13 mouse cellular contexts compared by ENCODE assay signal in the genomic region with DNA sequence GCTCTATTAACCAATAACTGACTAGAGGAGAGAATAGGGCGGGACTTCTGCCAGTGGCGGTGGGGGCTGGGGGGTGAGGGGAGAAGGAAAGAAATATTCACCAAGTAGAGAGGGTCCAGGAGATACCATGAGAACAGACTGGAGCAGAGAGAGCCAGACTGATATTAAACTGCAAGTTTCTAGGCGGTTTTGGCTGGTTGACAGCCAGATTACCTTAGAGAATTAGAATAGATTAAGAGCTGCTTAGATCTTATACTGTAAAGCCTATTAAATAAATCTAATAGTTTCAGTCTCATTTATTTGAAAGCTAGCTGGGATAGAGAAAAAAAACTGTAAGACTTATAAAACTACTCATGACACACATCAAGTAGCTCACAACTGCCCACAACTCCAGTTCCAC.
"Had no signal": no experiment of that assay in that cellular context is flagged by ENCODE, and none has a peak within 500 bp of the region (broad histone marks: within the 10 kb centered on the region; RNA-seq: fewer than 3 reads in every experiment).

No protein-coding gene starts in this region.

- H3K9ac ChIP-seq: liver, embryonic 14.5 days; liver, postnatal 0 days; lung, embryonic 14.5 days; midbrain, embryonic 12.5 days had no signal

- ATAC-seq: intestine, postnatal 0 days; liver, postnatal 0 days; lung, postnatal 0 days; midbrain, embryonic 16.5 days had no signal

- H3K27ac ChIP-seq: kidney, postnatal 0 days; layer of hippocampus, adult 2 months; liver, embryonic 14.5 days; midbrain, embryonic 12.5 days had no signal

- H3K9me3 ChIP-seq: megakaryocyte, embryonic 14.5 days; midbrain, embryonic 12.5 days had no signal

- H3K4me2 ChIP-seq: lung, embryonic 14.5 days; midbrain, embryonic 12.5 days had no signal

- H3K36me3 ChIP-seq: midbrain, embryonic 12.5 days had no signal

- DNase-seq: layer of hippocampus, adult 9-11 months; liver, postnatal 0 days; lung, embryonic 14.5 days; thymus, adult 18-20 months; thymus, postnatal 36 days had no signal

- H3K4me3 ChIP-seq: layer of hippocampus, adult 2 months; megakaryocyte, embryonic 14.5 days; midbrain, embryonic 12.5 days had no signal
